Mouse (Mus musculus) B cell, adult (primary cell): ENCODE measurements around the gene 4930578G10Rik. TPM values are rescaled to one million over a fixed set of nuclear protein-coding genes. Genes with fewer than 3 reads are reported as not detected.

Experiments
- total RNA-seq: library from RNA; stranded (reverse); gene quantifications from 4 replicates; pipeline ENCODE4 v1.2.4, GENCODE M21; 2023; ENCODE audit not compliant: inconsistent age

4930578G10Rik gene
- not detected in 4 replicates for total RNA-seq

DNA sequence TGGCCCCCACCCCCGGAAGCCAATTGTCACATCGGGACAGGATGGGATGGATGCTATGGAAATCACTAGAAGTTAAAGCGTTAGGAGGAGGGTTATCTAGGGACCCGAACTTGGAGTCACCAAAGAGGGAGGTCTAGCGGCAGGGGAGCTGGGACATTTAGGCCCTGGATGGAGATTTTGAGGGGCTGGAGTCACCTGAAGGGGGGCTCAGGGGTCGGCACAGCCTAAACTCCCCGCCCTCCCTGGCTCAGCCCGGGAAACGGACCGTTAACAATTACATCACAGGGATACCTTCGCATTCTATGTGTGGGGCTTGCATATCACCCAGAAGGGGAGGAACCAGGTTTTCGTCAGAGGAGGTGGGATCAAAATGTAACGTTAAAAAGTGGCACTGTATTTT is at the start of gene 4930578G10Rik:
TSS of gene 4930578G10Rik (plus strand) at position 301 of the 400 bp plus-strand sequence.

GRCm38 (mm10) chr4:42756477-42756876 is 21.1 kb downstream of the 4930578G10Rik start, which contains the start of gene Ccl19:
Gene Ccl19, minus strand, starts transcription at chr4:42756577.

DNA sequence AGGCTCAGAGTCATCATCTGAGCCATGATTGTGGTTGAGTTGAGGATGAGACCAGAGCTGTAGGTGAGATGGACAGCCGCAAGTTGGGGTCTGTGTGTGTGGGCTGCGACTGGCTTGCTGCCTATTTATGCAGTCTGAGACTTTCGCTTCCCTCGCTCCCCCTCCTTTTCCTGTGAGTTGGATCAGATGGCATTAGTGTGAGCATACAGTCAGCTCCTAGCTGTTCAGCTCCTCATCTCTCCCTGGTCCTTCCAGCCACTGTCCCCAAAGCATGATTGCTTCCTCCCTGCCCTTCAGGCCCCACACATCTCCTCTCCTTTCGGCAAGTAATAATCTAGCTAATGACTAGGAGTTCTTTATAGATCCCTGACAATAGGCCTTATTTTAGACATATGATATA is 38.5 kb downstream of the 4930578G10Rik start, which contains the start of gene Ccl21a:
TSS of gene Ccl21a (minus strand) at position 101 of the 400 bp plus-strand sequence.

GRCm38 (mm10) chr4:42853788-42854187 is 118.4 kb downstream of the 4930578G10Rik start, which contains the start of gene Fam205a1:
Gene Fam205a1, minus strand, starts transcription at chr4:42853888.

DNA sequence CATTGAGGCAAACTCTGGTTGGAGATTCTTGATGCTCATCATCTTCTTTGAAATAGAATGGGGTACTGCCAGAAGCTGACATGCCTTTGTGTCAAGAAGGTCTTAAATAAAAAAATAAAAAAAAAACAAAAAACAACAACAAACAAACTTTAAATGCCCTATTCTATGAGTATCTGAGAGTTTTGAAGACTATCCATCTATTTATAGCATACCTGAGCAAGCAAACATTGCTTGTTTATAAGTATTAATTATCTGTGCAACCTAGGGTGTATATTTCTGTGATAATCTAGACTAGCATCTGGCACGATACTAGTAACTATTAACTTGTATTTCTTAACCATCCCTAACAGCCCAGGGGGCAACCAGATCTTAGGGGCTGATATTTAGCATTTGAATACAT is 121.3 kb downstream of the 4930578G10Rik start, which contains the start of gene Gm12394:
TSS of gene Gm12394 (minus strand) at position 101 of the 400 bp plus-strand sequence.

DNA sequence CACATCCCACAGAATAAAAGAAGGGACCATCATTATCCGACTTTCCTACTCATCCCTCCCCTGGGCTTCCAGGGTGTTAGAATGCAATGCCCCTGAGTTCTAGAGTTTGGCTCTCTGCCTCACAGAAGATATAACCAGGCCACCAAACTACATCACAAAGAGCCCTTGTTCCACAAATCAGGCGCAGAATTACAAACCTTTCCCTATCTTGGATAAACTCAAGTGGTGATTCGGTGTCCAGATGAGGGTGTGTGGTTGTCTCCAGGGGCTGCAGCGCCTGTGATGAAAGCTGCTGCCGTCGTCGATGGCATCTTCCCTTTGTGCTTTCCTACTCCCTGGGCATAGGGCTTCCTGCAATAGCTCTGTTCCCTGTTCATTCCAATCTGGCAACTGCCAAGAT is 138.8 kb downstream of the 4930578G10Rik start, which contains the start of gene Fam205c:
TSS of gene Fam205c (minus strand) at position 101 of the 400 bp plus-strand sequence.

Other genes starting within 250 kb of the 4930578G10Rik start
- gene Fam205a2, start 207.4 kb upstream of the 4930578G10Rik start, total RNA-seq = not detected in 4 replicates
- gene Gm10591, start 123.3 kb upstream of the 4930578G10Rik start, total RNA-seq = not detected in 4 replicates
- not detected in 4 replicates for gene Gm2564, start 105.8 kb upstream of the 4930578G10Rik start, total RNA-seq
- gene Ccl27b, start 80.3 kb upstream of the 4930578G10Rik start, total RNA-seq = not detected in 4 replicates
- gene Il11ra2, start 73.7 kb upstream of the 4930578G10Rik start, total RNA-seq = not detected in 4 replicates
- gene Ccl19, start 21.0 kb downstream of the 4930578G10Rik start, total RNA-seq = not detected in 4 replicates
- gene Ccl21a, start 38.4 kb downstream of the 4930578G10Rik start, total RNA-seq = not detected in 4 replicates
- not detected in 4 replicates for gene Fam205a1, start 118.3 kb downstream of the 4930578G10Rik start, total RNA-seq
- gene Gm12394, start 121.2 kb downstream of the 4930578G10Rik start, total RNA-seq = not detected in 4 replicates
- not detected in 4 replicates for gene Fam205c, start 138.7 kb downstream of the 4930578G10Rik start, total RNA-seq
- gene Phf24, start 181.1 kb downstream of the 4930578G10Rik start, total RNA-seq = not detected in 4 replicates
- gene Dnajb5, start 214.3 kb downstream of the 4930578G10Rik start, total RNA-seq = 28.3 to 37.5 TPM (median 35.7 TPM) in 4 replicates
- gene 1700022I11Rik, start 234.1 kb downstream of the 4930578G10Rik start, total RNA-seq = 0.18 TPM in 1 of 4 replicates, not detected in the others